Mouse (Mus musculus) erythroid progenitor cell, adult 5-6 weeks (primary cell): Measurements from ENCODE around the gene Gm8909. TPM values are rescaled to one million over a fixed set of nuclear protein-coding genes. Genes with fewer than 3 reads are reported as not detected.
A peak's percentile ranks its signal among the peaks of the same experiment; 100 is the strongest.
"Not testable (repeated sequence)": the region's sequence is repeated elsewhere in the genome, so short reads cannot be mapped to it uniquely, and the experiment has no call there.

Source experiments
- ATAC-seq: replicated peaks from 2 replicates; pipeline ENCODE4 v1.8.0; 2016; ENCODE audit warnings: moderate number of reproducible peaks, mild to moderate bottlenecking, moderate TSS enrichment, inconsistent platforms; ENCODE audit not compliant: poor library complexity, low FRiP score, severe bottlenecking
- total RNA-seq, 2 experiments: library from RNA; stranded (forward) in 1 of 2; stranded (reverse) in 1 of 2; fragments of 150-400 nt in 1 of 2; fragments of 186-747, 209-891 nt in 1 of 2; gene quantifications; 2 replicates each; pipeline versions ENCODE4 v1.2.3 to v1.2.4; 2015 to 2017; ENCODE audit warnings: low replicate concordance in 2 of 2

The Gm8909 gene
- total RNA-seq, 2 experiments from 2014 or later, result not detected

DNA sequence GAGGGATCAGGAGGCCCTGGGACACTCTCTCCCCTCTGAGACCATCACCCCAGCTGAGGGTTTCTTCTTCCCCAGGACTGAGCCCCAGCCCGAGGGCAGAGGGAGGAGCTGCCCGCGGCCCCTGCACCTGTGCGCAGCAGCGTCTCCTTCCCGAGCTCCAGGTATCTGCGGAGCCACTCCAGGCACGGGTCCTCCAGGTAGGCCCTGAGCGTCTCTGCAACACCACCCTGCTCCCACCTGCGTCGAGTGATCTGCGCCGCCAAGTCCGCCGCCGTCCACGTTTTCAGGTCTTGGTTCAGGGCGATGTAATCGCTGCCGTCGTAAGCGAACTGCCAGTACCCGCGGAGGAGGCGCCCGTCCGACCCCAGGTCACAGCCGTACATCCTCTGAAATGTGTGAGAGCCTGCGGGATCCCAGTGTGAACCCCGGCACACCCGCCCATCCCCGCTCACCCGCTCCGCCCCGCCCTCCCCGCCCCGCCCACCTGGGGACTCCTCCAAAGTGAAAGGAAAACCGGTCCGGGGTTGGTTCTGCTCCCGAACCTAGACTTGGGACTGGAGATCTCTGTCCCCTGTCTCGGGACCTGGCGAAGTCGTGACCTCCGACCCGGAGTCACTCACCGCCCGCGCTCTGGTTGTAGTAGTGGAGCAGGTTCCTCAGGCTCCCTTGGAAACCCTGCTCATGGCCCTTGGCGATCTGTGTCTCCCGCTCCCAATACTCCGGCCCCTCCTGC lies 865 bp downstream of the Gm8909 start:
- peak; percentile 59; the same call in 1 of the 2 replicates for ATAC-seq

DNA sequence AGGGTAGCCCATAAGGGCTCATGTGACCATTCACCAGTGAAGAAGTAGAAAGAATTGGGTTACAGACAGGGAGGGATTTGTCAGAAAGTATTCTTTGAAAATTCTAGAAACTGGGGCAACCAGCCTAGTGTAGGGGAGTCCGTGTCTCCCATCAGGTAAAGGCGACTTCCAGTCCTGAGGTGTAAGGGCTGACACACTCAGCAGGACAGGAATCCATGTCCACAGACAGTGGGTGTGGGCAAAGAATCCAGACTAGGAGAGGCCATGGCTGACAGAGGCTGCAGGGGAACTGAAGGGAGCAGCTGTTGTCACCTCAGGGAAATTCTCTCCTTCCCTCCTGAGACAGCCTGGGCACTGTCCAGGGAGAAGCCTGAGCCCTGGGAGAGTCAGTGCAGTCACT lies 1.4 kb downstream of the Gm8909 start:
- ATAC-seq, result not testable (repeated sequence)

GRCm38 (mm10) chr17:36161129-36162051 lies 6.9 kb downstream of the Gm8909 start:
- ATAC-seq, result no peak

GRCm38 (mm10) chr17:36158264-36158663 lies 10.1 kb downstream of the Gm8909 start:
- not testable (repeated sequence) for ATAC-seq

DNA sequence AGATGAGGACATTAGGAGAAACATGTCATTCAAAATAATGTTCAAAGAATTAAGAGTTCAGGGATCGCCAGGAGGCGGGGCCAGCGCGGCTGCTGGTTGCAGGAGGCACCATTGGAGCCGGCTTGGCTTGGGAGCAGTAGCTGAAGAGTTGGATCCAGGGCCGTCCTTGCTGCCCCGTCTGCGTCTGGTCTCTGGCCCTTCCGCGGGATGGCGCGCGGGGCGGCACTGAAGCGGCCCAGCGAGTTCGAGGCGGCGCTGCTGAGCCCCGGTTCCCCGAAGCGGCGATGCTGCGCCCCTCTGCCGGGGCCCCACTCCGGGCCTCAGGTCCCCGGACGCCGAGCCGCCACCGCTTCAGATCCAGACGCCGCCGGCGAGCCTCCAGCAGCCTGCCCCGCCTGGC lies 10.6 kb downstream of the Gm8909 start:
- ATAC-seq, result not testable (repeated sequence)

DNA sequence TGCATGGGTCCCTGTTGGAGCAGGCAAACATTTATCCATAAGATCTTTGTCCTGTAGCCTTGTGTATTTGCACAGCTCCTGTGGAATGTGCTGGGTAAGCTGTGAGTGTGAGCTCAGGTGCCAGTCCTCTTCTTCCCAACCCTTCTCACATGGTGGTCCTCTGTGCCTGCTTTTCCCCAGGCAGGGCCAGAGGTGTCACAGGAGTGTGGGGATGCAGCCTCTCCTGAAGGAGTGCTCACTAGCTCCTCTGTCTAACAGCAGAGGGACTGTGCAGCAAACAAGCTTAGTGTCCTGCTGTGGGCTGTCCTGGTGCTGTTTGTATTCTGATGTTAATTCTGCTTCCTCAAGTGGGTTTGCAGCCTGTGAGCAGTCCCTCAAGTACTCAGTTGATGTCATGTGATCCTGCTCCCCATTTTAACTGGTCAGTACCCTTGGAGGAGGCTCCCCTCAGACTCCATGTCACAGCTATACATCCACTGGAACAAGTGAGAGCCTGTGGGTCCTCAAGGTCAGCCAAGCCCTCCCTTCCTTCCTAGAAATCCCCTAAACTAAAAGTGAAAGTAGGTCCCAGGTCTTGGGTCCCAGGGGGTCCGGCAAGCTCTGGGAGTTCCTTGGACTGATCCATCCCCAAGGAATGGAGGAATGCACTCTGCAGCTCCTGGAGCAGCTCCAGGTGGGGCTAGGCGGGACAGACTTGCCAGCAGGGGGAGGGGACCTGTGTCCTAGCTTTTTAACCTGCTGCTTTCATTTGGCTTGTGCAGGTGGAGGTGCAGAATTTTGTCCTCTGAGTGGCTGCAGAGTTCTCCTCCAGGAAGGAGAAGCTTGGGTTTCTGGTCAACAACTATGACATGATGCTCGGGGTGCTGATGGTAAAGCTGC lies 13.8 kb downstream of the Gm8909 start:
- no peak for ATAC-seq

DNA sequence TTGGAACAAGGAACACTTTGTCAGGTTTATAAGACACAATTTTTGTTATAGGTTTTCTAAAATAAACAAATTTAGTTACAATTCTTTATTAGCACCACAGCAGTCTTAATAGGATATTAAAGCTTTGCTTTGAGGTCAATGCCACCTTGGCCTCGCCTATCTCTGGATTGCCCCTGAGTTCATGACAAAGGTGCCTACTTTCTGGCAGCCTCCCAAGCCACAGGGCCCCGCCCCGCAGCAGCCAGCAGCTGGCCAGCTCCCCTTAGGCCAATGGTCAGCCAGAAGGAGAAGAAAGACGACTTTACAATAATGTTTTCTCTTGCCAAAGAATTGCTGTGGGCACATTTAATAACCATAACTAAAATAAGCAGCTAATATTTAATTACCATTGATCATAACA lies 17.1 kb downstream of the Gm8909 start:
- not testable (repeated sequence) for ATAC-seq

DNA sequence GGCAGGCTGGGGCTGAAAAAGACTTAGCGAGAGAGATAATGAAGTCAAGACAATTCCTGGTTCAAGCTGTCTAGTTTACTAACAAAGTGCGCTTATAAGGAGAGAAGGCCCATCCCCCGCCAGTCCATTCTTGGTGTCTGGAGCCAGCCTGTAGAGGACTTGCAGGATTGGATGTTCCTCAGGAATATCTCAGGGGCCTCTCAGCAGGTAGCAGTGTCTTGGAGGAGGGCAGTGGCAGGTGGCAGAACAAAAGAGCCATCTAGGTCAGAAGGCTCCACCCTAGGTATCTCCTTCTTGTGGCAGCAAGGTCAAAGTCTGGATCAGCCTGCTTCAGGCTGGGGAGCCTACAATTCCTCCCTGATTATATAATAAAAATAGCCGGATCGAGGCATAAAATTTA lies 19.9 kb downstream of the Gm8909 start:
- not testable (repeated sequence) for ATAC-seq

- not testable (repeated sequence) for ATAC-seq
Measured at GRCm38 (mm10) chr17:36146937-36147336, 21.4 kb downstream of the Gm8909 start.

GRCm38 (mm10) chr17:36145861-36146156 lies 22.5 kb downstream of the Gm8909 start:
- ATAC-seq, result not testable (repeated sequence)

DNA sequence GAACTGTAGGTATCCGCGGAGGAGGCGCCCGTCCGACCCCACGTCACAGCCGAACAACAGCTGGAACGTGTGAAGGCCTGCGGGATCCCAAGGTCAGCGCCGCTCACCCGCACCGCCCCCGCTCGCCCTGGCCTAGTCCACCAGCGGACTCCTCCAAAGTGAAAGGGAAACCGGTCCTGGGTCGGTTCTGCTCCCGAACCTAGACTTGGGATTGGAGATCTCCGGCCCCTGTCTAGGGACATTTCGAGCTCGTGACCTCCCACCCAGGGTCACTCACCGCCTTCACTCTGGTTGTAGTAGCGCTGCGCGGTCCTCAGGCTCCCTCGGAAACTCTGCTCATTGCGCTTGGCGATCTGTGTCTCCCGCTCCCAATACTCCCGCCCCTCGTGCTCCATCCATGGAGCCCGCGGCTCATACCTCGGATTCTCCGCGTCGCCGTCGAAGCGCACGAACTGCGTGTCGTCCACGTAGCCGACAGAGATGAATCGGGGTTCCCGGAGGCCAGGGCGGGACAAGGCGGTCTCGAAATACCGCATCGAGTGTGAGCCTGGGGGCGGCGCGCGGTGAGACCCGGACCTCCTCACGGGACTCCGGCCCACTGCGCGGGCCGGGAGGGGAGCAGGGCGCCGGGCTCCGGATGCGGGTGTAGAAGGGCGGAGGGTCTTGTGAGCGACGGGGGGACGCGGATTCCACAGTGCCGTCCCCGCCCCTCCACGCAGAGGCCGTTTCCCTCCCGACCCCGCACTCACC lies 23.1 kb downstream of the Gm8909 start:
- no peak for ATAC-seq

GRCm38 (mm10) chr17:36136299-36136848 lies 32.0 kb downstream of the Gm8909 start:
- ATAC-seq, result not testable (repeated sequence)

GRCm38 (mm10) chr17:36135421-36136231 lies 32.7 kb downstream of the Gm8909 start:
- ATAC-seq, result not testable (repeated sequence)

DNA sequence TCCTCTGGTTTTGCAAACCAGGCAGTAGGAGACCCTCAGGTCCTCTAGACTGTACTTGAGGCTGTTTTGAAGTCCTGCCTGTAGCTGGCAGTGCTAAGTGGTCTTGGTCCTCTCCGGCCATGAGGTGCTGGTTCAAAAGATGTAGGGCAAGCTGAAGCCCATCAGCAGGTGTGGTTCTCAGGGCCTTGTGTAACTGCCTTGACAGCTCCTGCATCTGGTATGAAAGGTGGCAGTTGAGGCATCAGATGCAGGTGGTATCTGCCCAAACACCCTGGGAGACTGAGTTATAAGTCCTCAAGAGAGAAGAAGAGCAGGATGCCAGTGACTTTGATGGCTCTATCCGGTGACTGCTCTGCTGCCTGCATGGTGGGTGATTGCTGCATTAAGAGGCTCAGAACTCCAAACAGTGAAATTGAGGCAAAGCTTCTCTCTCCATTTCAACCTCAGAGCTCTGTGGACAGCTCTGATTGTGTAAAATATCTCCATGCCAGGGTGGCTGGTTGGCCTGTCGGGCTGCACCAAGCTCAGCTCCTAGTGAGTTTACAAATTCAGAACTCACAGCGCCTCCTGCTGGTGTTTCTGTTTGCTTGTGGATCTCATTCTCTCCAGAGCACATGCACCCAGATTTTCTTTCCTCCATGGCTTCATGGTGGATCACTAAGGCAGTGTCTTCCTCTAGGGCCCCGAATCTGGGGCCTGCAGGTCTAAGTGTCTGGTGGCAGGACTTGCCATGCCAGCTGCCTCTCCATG lies 36.6 kb downstream of the Gm8909 start:
- ATAC-seq, result no peak

DNA sequence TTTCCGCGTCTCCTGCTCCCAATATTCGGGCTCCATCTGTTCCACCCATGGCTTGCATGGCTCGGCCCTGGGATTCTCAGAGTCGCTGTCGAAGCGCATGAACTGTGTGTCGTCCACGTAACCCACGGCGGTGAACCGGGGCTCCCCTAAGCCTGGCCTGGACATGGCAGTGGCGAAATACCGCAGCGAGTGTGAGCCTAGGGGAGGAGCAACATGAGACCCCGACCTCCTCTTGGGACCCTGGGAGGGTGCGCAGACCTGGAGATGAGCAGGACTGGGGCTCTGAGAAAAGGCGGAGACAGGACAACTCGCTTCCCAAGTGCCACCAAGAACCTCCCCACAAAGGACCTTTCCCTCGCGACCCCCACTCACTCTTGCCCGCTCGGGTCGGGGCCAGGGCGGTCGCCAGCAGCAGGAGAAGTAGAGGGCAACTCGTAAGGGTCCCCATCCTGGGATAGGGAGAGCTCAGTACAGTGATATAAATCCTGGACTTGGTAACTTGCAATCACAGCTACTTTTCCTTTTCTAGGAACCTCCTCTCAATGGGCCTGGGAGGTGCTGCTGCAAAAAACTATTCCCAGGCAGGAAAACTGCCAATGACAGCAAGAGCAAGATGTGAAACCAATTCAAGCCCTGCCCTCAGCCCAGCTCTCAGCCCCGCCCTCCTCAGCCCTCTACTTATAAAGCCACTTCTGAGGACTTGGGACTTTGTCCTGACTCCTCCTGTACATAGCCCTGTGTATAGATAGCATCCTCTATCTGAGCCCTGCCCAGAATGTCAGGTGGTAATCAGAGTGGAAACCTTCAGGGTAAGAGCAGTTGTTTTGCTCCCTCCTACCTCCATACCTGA lies 39.1 kb downstream of the Gm8909 start, which contains the start of gene Gm7030:
Gm7030 (minus strand) TSS at position 458 of the 850 bp plus-strand sequence.
- not testable (repeated sequence) for ATAC-seq

DNA sequence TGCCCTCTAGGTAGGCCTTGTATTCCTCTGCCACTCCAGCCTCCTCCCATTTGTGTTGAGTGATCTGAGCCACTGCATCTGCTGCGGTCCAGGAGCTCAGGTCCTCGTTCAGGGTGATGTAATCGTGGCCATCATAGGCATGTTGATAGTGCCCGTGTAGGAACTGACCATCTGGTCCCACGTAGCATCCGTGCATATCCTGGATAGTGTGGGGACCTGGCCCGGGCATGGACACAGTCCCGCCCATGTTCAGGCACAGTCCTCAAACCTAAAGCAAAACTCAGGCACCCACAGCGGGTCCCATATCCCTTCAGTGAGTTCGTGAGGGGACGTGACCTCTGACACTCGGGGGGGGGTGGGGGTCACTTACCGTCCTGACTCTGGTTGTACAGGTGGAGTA lies 39.8 kb downstream of the Gm8909 start:
- not testable (repeated sequence) for ATAC-seq
